Mouse (Mus musculus) small intestine, adult 2 months (tissue): Measurements from ENCODE around the gene Gm20807. TPM values are rescaled to one million over a fixed set of nuclear protein-coding genes. Genes with fewer than 3 reads are reported as not detected.
"Not testable (repeated sequence)": the region's sequence is repeated elsewhere in the genome, so short reads cannot be mapped to it uniquely, and the experiment has no call there.

ENCODE experiments used
- H3K27ac ChIP-seq: fragments of 200-500 bp; 2 replicates; pipeline ENCODE4 v1.5.1; 2012; ENCODE audit warnings: low read depth, low read length, control low read depth, inconsistent platforms; ENCODE audit not compliant: insufficient read depth
- H3K27me3 ChIP-seq: fragments of 200-500 bp; 2 replicates; pipeline ENCODE4 v1.6.1; 2012; ENCODE audit warnings: mild to moderate bottlenecking, moderate library complexity, low read length, inconsistent platforms; ENCODE audit not compliant: control insufficient read depth, insufficient read depth
- H3K36me3 ChIP-seq: fragments of 200-500 bp; 2 replicates; pipeline ENCODE4 v1.6.1; 2012; ENCODE audit warnings: mild to moderate bottlenecking, low read length, control low read depth, inconsistent platforms; ENCODE audit not compliant: control insufficient read depth, insufficient read depth
- H3K4me1 ChIP-seq: fragments of 200-500 bp; 2 replicates; pipeline ENCODE4 v1.6.1; 2012; ENCODE audit warnings: low read length, inconsistent platforms, mixed read lengths; ENCODE audit not compliant: control insufficient read depth, insufficient read depth, insufficient read length
- H3K4me3 ChIP-seq: fragments of 200-500 bp; 2 replicates; pipeline ENCODE4 v1.5.1; 2012; ENCODE audit warnings: low read depth, mild to moderate bottlenecking, control low read depth, inconsistent platforms, low read length, moderate library complexity
- polyA plus RNA-seq: library from polyadenylated mRNA; depleted of rRNA; stranded (reverse); fragments of >200 nt; gene quantifications from 2 replicates; pipeline ENCODE4 v1.2.3, GENCODE M21; 2012; rRNA removed

Gene Gm20807
- polyA plus RNA-seq: not detected in 2 replicates

- not testable (repeated sequence) for H3K4me1 ChIP-seq, H3K27me3 ChIP-seq, H3K36me3 ChIP-seq, H3K27ac ChIP-seq, H3K4me3 ChIP-seq
These were observed at the start of gene Gm20807 for GRCm38 (mm10) chrY:13042591-13042990. TSS of gene Gm20807 (plus strand) at chrY:13042891.

Other genes starting within 250 kb of the Gm20807 start
- not detected in 2 replicates for gene Gm21891, start 90.6 kb downstream of the Gm20807 start, polyA plus RNA-seq
- gene Gm21425, start 119.1 kb downstream of the Gm20807 start, polyA plus RNA-seq: not detected in 2 replicates
- gene Gm21828, start 181.0 kb downstream of the Gm20807 start, polyA plus RNA-seq: not detected in 2 replicates
- not detected in 2 replicates for gene Gm21440, start 209.5 kb downstream of the Gm20807 start, polyA plus RNA-seq
- not detected in 2 replicates for gene Gm21454, start 209.6 kb downstream of the Gm20807 start, polyA plus RNA-seq